Mouse (Mus musculus): ENCODE measurements around the gene Ptgfrn. TPM values are rescaled to one million over a fixed set of nuclear protein-coding genes. Genes with fewer than 3 reads are reported as not detected.

The Ptgfrn gene
- polyA plus RNA-seq, 1 experiment from 2014 or later: 8.3 TPM

GRCm38 (mm10) chr3:101127766-101128165 lies 17.7 kb upstream of the Ptgfrn start:
- 88% methylated on average over 2 of the region's 2 CpGs for WGBS (ENCODE audit: insufficient replicate concordance)
- ATAC-seq (replicated peaks; ENCODE audit: insufficient number of reproducible peaks, low FRiP score, low TSS enrichment): no peak
- peaks cover 5% of the 10 kb centered on the region; the same call in 1 of the 2 replicates for H3K4me1 ChIP-seq (ENCODE audit: control insufficient read depth, insufficient read depth, low read length)
- no peak overlapping the region for H3K27ac ChIP-seq (ENCODE audit: low read depth, low read length)
- no peaks in the 10 kb centered on the region for H3K36me3 ChIP-seq (ENCODE audit: control insufficient read depth, insufficient read depth, low read length)
- H3K4me3 ChIP-seq (ENCODE audit: low read depth, low read length): no peak overlapping the region
- H3K27me3 ChIP-seq (ENCODE audit: control insufficient read depth, insufficient read depth, low read length): no peaks in the 10 kb centered on the region
- H3K9me3 ChIP-seq (replicated peaks; ENCODE audit: control insufficient read depth, low read length): no peaks in the 10 kb centered on the region
- no peak overlapping the region for H3K4me2 ChIP-seq
- H3K9ac ChIP-seq (ENCODE audit: low read depth, low read length): no peak overlapping the region

GRCm38 (mm10) chr3:101124716-101125115 lies 14.6 kb upstream of the Ptgfrn start:
- Histone ChIP-seq H3K27ac (ENCODE audit: low read depth, low read length) (no peak overlapping the region), H3K4me3 (ENCODE audit: low read depth, low read length) (no peak overlapping the region), H3K9me3 (replicated peaks; ENCODE audit: control insufficient read depth, low read length) (no peaks in the 10 kb centered on the region), H3K27me3 (ENCODE audit: control insufficient read depth, insufficient read depth, low read length) (no peaks in the 10 kb centered on the region), H3K4me2 (no peak overlapping the region), H3K36me3 (ENCODE audit: control insufficient read depth, insufficient read depth, low read length) (no peaks in the 10 kb centered on the region), H3K4me1 (ENCODE audit: control insufficient read depth, insufficient read depth, low read length) (no peaks in the 10 kb centered on the region), H3K9ac (ENCODE audit: low read depth, low read length) (no peak overlapping the region)
- WGBS (ENCODE audit: insufficient replicate concordance): 90% methylated on average over 5 of the region's 5 CpGs
- no peak for ATAC-seq (replicated peaks; ENCODE audit: insufficient number of reproducible peaks, low FRiP score, low TSS enrichment)

- no peak for ATAC-seq (replicated peaks; ENCODE audit: insufficient number of reproducible peaks, low FRiP score, low TSS enrichment)
- 76% methylated on average over 3 of the region's 3 CpGs for WGBS (ENCODE audit: insufficient replicate concordance)
- Histone ChIP-seq H3K27me3 (ENCODE audit: control insufficient read depth, insufficient read depth, low read length) (no peaks in the 10 kb centered on the region), H3K4me1 (ENCODE audit: control insufficient read depth, insufficient read depth, low read length) (no peaks in the 10 kb centered on the region), H3K9ac (ENCODE audit: low read depth, low read length) (no peak overlapping the region), H3K4me2 (no peak overlapping the region), H3K9me3 (replicated peaks; ENCODE audit: control insufficient read depth, low read length) (no peaks in the 10 kb centered on the region), H3K36me3 (ENCODE audit: control insufficient read depth, insufficient read depth, low read length) (no peaks in the 10 kb centered on the region), H3K4me3 (ENCODE audit: low read depth, low read length) (no peak overlapping the region), H3K27ac (ENCODE audit: low read depth, low read length) (no peak overlapping the region)
Measured at GRCm38 (mm10) chr3:101122479-101122878, 12.4 kb upstream of the Ptgfrn start.

GRCm38 (mm10) chr3:101117774-101118173 lies 7.7 kb upstream of the Ptgfrn start:
- Histone ChIP-seq H3K4me3 (ENCODE audit: low read depth, low read length) (no peak overlapping the region), H3K27ac (ENCODE audit: low read depth, low read length) (no peak overlapping the region), H3K9me3 (replicated peaks; ENCODE audit: control insufficient read depth, low read length) (no peaks in the 10 kb centered on the region), H3K4me1 (ENCODE audit: control insufficient read depth, insufficient read depth, low read length) (no peaks in the 10 kb centered on the region), H3K36me3 (ENCODE audit: control insufficient read depth, insufficient read depth, low read length) (no peaks in the 10 kb centered on the region), H3K4me2 (no peak overlapping the region), H3K9ac (ENCODE audit: low read depth, low read length) (no peak overlapping the region), H3K27me3 (ENCODE audit: control insufficient read depth, insufficient read depth, low read length) (no peaks in the 10 kb centered on the region)
- WGBS (ENCODE audit: insufficient replicate concordance): 93% methylated on average over 11 of the region's 11 CpGs
- no peak for ATAC-seq (replicated peaks; ENCODE audit: insufficient number of reproducible peaks, low FRiP score, low TSS enrichment)

- 80% methylated on average over 8 of the region's 8 CpGs for WGBS (ENCODE audit: insufficient replicate concordance)
- Histone ChIP-seq H3K4me2 (no peak overlapping the region), H3K27me3 (ENCODE audit: control insufficient read depth, insufficient read depth, low read length) (no peaks in the 10 kb centered on the region), H3K27ac (ENCODE audit: low read depth, low read length) (no peak overlapping the region), H3K9me3 (replicated peaks; ENCODE audit: control insufficient read depth, low read length) (no peaks in the 10 kb centered on the region), H3K9ac (ENCODE audit: low read depth, low read length) (no peak overlapping the region), H3K4me1 (ENCODE audit: control insufficient read depth, insufficient read depth, low read length) (0 out of 2 replicates have a peak, but pooled peaks cover 3% of the 10 kb centered on the region), H3K36me3 (ENCODE audit: control insufficient read depth, insufficient read depth, low read length) (no peaks in the 10 kb centered on the region), H3K4me3 (ENCODE audit: low read depth, low read length) (no peak overlapping the region)
- no peak for ATAC-seq (replicated peaks; ENCODE audit: insufficient number of reproducible peaks, low FRiP score, low TSS enrichment)
Measured at GRCm38 (mm10) chr3:101117386-101117749, 7.3 kb upstream of the Ptgfrn start.

GRCm38 (mm10) chr3:101116431-101117385 lies 6.6 kb upstream of the Ptgfrn start:
- Histone ChIP-seq H3K4me2 (no peak overlapping the region), H3K9ac (ENCODE audit: low read depth, low read length) (no peak overlapping the region), H3K27ac (ENCODE audit: low read depth, low read length) (no peak overlapping the region), H3K36me3 (ENCODE audit: control insufficient read depth, insufficient read depth, low read length) (no peaks in the 10 kb centered on the region), H3K9me3 (replicated peaks; ENCODE audit: control insufficient read depth, low read length) (no peaks in the 10 kb centered on the region), H3K4me3 (ENCODE audit: low read depth, low read length) (no peak overlapping the region), H3K27me3 (ENCODE audit: control insufficient read depth, insufficient read depth, low read length) (no peaks in the 10 kb centered on the region), H3K4me1 (ENCODE audit: control insufficient read depth, insufficient read depth, low read length) (0 out of 2 replicates have a peak, but pooled peaks cover 8% of the 10 kb centered on the region)
- WGBS (ENCODE audit: insufficient replicate concordance): 47% methylated on average over 25 of the region's 25 CpGs
- ATAC-seq (replicated peaks; ENCODE audit: insufficient number of reproducible peaks, low FRiP score, low TSS enrichment): no peak

GRCm38 (mm10) chr3:101112518-101112894 lies 2.4 kb upstream of the Ptgfrn start:
- no peak overlapping the region for H3K4me2 ChIP-seq
- no peak for ATAC-seq (replicated peaks; ENCODE audit: insufficient number of reproducible peaks, low FRiP score, low TSS enrichment)
- 83% methylated on average over 5 of the region's 5 CpGs for WGBS (ENCODE audit: insufficient replicate concordance)
- no peaks in the 10 kb centered on the region for H3K36me3 ChIP-seq (ENCODE audit: control insufficient read depth, insufficient read depth, low read length)
- peaks cover 31% of the 10 kb centered on the region for H3K4me1 ChIP-seq (ENCODE audit: control insufficient read depth, insufficient read depth, low read length)
- no peak overlapping the region for H3K27ac ChIP-seq (ENCODE audit: low read depth, low read length)
- no peak overlapping the region for H3K4me3 ChIP-seq (ENCODE audit: low read depth, low read length)
- no peak overlapping the region for H3K9ac ChIP-seq (ENCODE audit: low read depth, low read length)
- no peaks in the 10 kb centered on the region for H3K9me3 ChIP-seq (replicated peaks; ENCODE audit: control insufficient read depth, low read length)
- no peaks in the 10 kb centered on the region for H3K27me3 ChIP-seq (ENCODE audit: control insufficient read depth, insufficient read depth, low read length)

- Histone ChIP-seq H3K27me3 (ENCODE audit: control insufficient read depth, insufficient read depth, low read length) (no peaks in the 10 kb centered on the region), H3K4me1 (ENCODE audit: control insufficient read depth, insufficient read depth, low read length) (peaks cover 31% of the 10 kb centered on the region), H3K4me2 (no peak overlapping the region), H3K27ac (ENCODE audit: low read depth, low read length) (no peak overlapping the region), H3K9ac (ENCODE audit: low read depth, low read length) (no peak overlapping the region), H3K9me3 (replicated peaks; ENCODE audit: control insufficient read depth, low read length) (no peaks in the 10 kb centered on the region), H3K36me3 (ENCODE audit: control insufficient read depth, insufficient read depth, low read length) (no peaks in the 10 kb centered on the region), H3K4me3 (ENCODE audit: low read depth, low read length) (no peak overlapping the region)
- no peak for ATAC-seq (replicated peaks; ENCODE audit: insufficient number of reproducible peaks, low FRiP score, low TSS enrichment)
- 46% methylated on average over 7 of the region's 7 CpGs for WGBS (ENCODE audit: insufficient replicate concordance)
Measured at GRCm38 (mm10) chr3:101111848-101112517, 1.9 kb upstream of the Ptgfrn start.

Measured in heart, embryonic 11.5 days (tissue).